Mouse (Mus musculus): Measurements from ENCODE around the gene Fzr1.

Gene Fzr1

GRCm38 (mm10) chr10:81377793-81378552 lies at the start of gene Fzr1:
Gene Fzr1, minus strand, starts transcription at chr10:81378516.
- no peak for DNase-seq (ENCODE audit: low read depth)

- DNase-seq (ENCODE audit: low read depth): no peak
These were observed 49.6 kb upstream of the Fzr1 start for GRCm38 (mm10) chr10:81427804-81428506.

DNA sequence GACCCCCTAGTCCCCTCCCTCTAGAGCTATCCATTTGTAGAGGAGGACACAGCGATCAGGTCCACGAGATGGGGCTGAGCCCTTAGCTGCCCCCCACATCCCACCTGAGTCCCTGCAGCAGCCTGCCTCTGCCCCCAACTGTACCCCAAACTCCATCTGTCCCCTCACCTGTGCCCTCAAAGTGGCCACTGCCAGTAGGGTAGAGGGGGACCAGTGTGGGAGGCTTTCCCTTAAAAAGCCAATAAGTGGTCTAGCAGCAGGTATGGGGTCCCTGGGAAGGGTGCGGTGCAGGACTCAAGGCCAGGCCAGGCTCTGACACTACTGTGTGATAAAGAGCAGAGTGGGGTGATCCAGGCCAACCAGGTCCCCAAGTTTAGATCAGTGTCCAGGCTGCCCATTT lies 49.0 kb upstream of the Fzr1 start:
- DNase-seq (ENCODE audit: low read depth): no peak

DNA sequence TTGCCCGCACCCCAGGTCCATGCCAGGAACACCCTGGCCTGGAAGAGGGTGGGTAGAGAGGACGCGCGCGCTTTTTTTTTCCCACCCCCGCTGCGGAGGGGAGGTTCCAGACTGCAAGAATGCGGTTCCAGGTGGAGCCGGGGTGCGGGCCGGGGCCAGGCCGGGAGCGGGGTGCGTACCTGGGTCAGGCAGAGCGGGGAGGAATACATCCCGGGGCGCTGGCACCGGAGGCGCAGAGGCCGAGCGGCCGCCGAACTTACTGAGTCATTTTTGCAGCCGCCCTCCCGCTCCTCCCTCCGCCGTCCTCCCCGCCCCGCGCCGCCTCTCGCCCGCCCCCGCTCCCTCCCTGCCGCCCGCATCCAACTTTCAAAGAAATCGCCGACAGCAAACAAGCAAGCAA lies 48.6 kb upstream of the Fzr1 start:
- DNase-seq (ENCODE audit: low read depth): no peak

DNA sequence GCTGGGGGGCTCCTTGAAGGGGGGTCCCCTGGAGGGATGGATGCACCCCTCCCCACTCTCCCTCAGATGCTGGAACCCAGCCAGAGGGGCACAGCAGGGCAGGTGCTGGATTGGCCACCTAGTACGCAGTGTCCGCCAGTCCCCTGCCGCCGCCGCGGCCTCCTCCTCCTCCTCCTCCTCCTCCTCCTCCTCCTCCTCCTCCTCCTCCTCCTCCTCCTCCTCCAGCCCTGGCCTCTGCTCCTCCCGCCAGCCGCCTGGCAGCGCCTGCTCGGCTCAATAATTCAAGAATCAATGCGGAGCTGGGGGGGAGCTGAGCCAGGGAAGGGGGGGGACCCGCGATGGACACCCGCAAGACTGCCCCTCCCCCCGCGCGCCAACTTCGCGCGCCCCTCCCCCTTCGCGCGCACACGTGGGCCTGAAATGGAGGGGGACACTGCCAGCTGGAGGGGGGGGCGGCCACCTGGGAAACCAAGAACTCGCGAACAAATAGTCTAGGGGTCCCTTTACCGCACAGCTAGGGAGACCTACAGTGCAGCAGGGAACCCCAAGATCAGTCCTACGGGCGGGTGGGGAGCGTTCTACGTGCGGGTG lies 47.9 kb upstream of the Fzr1 start:
- DNase-seq (ENCODE audit: low read depth): no peak

DNA sequence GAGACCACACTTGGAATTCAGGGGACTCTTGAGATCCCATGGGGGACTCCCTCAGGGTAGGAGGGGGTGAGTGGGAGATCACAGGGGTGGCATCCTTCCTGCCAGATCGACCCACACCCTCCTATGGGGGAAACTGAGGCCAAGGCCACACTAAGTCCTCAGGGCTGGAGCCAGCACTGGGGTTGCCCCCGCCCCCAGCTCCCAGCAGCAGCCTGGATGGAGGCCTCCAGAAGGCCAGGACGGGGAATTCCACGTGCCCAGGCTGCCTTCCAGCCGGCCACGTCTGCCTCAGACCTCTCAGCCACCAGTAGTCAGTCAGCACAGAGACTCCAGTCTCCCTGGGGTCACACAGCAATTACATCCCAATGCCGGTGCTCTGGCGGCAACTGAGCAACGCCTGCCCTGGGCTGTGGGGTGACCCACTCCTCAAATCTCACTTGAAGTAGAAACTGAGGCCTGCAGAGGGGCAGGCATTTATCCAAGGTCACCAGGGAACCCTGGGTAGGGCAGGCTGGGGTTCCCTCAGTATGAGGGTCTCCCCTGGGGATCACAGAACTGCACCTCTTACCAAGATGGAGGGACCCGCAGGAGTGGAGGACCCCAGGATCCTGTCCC lies 47.0 kb upstream of the Fzr1 start:
- DNase-seq (ENCODE audit: low read depth): no peak

DNA sequence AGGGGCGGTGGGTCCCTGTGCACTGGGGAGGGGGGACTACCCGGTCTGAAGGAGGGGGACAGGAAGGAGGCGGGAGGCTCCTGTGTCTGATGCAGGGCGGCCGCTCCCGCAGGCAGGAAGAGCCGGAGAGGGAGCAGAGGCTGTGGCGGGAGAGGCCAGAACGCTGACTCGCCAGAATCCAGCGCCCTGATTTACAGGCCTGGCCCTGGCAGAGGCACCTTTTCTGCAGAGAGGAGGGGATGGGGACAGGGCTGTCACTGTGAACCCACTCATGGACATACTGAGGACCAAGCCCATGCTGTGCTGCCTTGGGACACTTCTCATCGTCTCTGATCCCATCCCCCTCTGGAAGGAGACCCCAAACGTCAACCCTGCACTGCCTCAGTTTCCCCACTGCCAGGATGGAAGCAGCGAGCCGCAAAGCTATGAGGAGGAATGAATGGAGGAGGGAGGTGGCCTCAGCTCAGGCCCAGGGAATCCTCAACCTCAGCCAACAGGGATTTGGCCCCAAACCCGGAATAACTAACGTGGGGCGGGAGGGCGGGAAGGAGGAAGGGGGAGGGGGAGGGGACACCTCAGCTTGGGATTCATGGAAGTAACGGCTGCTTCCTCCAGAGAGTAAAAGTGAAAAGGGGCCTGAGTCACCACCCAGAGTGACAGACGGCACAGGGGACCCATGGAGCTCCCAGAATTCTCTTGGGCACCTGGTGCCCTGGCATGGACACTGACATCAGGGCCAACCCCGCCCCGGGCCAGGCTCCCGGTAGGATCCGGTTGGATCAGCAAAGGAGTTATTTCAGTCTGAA lies 46.1 kb upstream of the Fzr1 start:
- DNase-seq (ENCODE audit: low read depth): no peak

GRCm38 (mm10) chr10:81423476-81424245 lies 45.3 kb upstream of the Fzr1 start:
- no peak for DNase-seq (ENCODE audit: low read depth)

GRCm38 (mm10) chr10:81422661-81423217 lies 44.4 kb upstream of the Fzr1 start:
- DNase-seq (ENCODE audit: low read depth): no peak

GRCm38 (mm10) chr10:81422191-81422590 lies 43.9 kb upstream of the Fzr1 start:
- DNase-seq (ENCODE audit: low read depth): no peak

GRCm38 (mm10) chr10:81421797-81422100 lies 43.4 kb upstream of the Fzr1 start:
- no peak for DNase-seq (ENCODE audit: low read depth)

- no peak for DNase-seq (ENCODE audit: low read depth)
These were observed 42.9 kb upstream of the Fzr1 start for GRCm38 (mm10) chr10:81421041-81421796.

- no peak for DNase-seq (ENCODE audit: low read depth)
These were observed 42.0 kb upstream of the Fzr1 start for GRCm38 (mm10) chr10:81420191-81420767.

- DNase-seq (ENCODE audit: low read depth): no peak
These were observed 41.0 kb upstream of the Fzr1 start for GRCm38 (mm10) chr10:81419111-81419928.

- DNase-seq (ENCODE audit: low read depth): no peak
These were observed 40.1 kb upstream of the Fzr1 start for GRCm38 (mm10) chr10:81418216-81419070.

- no peak for DNase-seq (ENCODE audit: low read depth)
These were observed 39.2 kb upstream of the Fzr1 start for GRCm38 (mm10) chr10:81417227-81418215.
